Mouse (Mus musculus): ENCODE measurements at regions not wholly inside any gene's neighbourhood (a gene's known extent, or its start where the extent isn't known, plus 50 kb on each side); places are given as distances from the start of the nearest gene placed in this dataset.

DNA sequence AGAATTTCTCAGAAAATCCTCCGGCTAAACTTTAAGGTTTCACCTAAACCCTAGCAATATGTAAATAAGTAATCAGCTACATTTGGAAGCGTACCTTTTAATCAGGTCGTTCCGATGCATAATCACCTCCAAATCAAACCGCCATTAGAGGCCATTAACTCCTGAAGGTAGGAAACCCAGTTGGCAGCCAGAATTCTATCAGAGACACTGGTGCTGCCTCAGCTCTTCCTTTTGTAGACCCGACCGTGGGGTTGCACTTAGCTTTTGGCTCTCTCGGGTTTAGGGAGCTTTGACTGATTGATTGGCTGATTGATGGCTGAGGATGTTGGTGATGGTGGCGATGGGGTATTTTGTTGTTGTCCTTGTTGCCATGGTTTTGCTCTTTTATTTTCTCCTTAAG lies 389.3 kb upstream of the Acvr2a start:
- TF ChIP-seq POLR2A (IDR thresholded peaks at IDR 0.05; ENCODE audit: borderline replicate concordance, insufficient read depth, low read length), result no peak
- no peak for TF ChIP-seq CTCF (IDR thresholded peaks at IDR 0.05; ENCODE audit: borderline replicate concordance, insufficient read depth, low read depth, low read length)
